Mouse (Mus musculus): ENCODE results near the gene Hipk2. TPM values are rescaled to one million over a fixed set of nuclear protein-coding genes. Genes with fewer than 3 reads are reported as not detected.
A peak's percentile ranks its signal among the peaks of the same experiment; 100 is the strongest.

The Hipk2 gene
- total and polyA plus RNA-seq, 3 experiments, result 3.9 to 85.1 (median 14.1) TPM

GRCm38 (mm10) chr6:38702810-38703399, 173.1 kb downstream of the Hipk2 start:
- no peak for DNase-seq (ENCODE audit: low read depth, low spot score)
- H3K27me3 ChIP-seq (ENCODE audit: control insufficient read depth in 1 of 2, insufficient read depth in 2 of 2, low read length in 2 of 2), result no peaks in the 10 kb centered on the region
- peaks cover 0 to 5% of the 10 kb centered on the region in 2 experiments; a peak in 1 of 4 replicates for H3K36me3 ChIP-seq (ENCODE audit: control insufficient read depth in 1 of 2, insufficient read depth in 2 of 2, low read length in 2 of 2)
- H3K9me3 ChIP-seq (replicated peaks; ENCODE audit: insufficient read depth, low read length), result no peaks in the 10 kb centered on the region
- no peak overlapping the region for H3K9ac ChIP-seq (ENCODE audit: control insufficient read depth, low read depth, low read length, poor library complexity, severe bottlenecking)
- H3K4me3 ChIP-seq (ENCODE audit: control insufficient read depth in 1 of 2, insufficient read depth in 1 of 2, low read depth in 2 of 2, low read length in 2 of 2), result no peak overlapping the region
- H3K4me1 ChIP-seq (ENCODE audit: control insufficient read depth in 1 of 2, insufficient read depth in 2 of 2, low read length in 2 of 2), result peaks cover 0 to 4% of the 10 kb centered on the region in 2 experiments; a peak in 1 of 4 replicates
- no peak overlapping the region for H3K27ac ChIP-seq (ENCODE audit: control insufficient read depth, low read depth, low read length)
- TF ChIP-seq MXI1 (IDR thresholded peaks at IDR 0.05; ENCODE audit: low read depth, low read length) (no peak), CTCF (IDR thresholded peaks at IDR 0.05 in 2 of 3, conservative IDR thresholded peaks at IDR 0.05 in 1 of 3; ENCODE audit: control insufficient read depth in 1 of 3, insufficient read depth in 1 of 3, low read depth in 2 of 3, low read length in 3 of 3, poor library complexity in 1 of 3, severe bottlenecking in 1 of 3) (peak in 1 of 3 experiments; percentile 40; a peak in 2 of 6 replicates), HCFC1 (IDR thresholded peaks at IDR 0.05; ENCODE audit: low read depth, low read length) (no peak)
- H3K79me2 ChIP-seq (ENCODE audit: control insufficient read depth, insufficient read depth, low read length, poor library complexity), result no peaks in the 10 kb centered on the region

GRCm38 (mm10) chr6:38701421-38701820, 174.5 kb downstream of the Hipk2 start:
- Histone ChIP-seq H3K27me3 (ENCODE audit: control insufficient read depth in 1 of 2, insufficient read depth in 2 of 2, low read length in 2 of 2) (no peaks in the 10 kb centered on the region), H3K9ac (ENCODE audit: control insufficient read depth, low read depth, low read length, poor library complexity, severe bottlenecking) (no peak overlapping the region), H3K79me2 (ENCODE audit: control insufficient read depth, insufficient read depth, low read length, poor library complexity) (no peaks in the 10 kb centered on the region), H3K36me3 (ENCODE audit: control insufficient read depth in 1 of 2, insufficient read depth in 2 of 2, low read length in 2 of 2) (peaks cover 0 to 5% of the 10 kb centered on the region in 2 experiments; a peak in 1 of 4 replicates), H3K4me3 (ENCODE audit: control insufficient read depth in 1 of 2, insufficient read depth in 1 of 2, low read depth in 2 of 2, low read length in 2 of 2) (no peak overlapping the region), H3K27ac (ENCODE audit: control insufficient read depth, low read depth, low read length) (no peak overlapping the region), H3K9me3 (replicated peaks; ENCODE audit: insufficient read depth, low read length) (no peaks in the 10 kb centered on the region), H3K4me1 (ENCODE audit: control insufficient read depth in 1 of 2, insufficient read depth in 2 of 2, low read length in 2 of 2) (peaks cover 0 to 4% of the 10 kb centered on the region in 2 experiments; a peak in 1 of 4 replicates)
- DNase-seq (ENCODE audit: low read depth, low spot score), result no peak
- no peak for TF ChIP-seq SMC3 (IDR thresholded peaks at IDR 0.05; ENCODE audit: low read depth, low read length)
- no peak for TF ChIP-seq POLR2AphosphoS5 (IDR thresholded peaks at IDR 0.05; ENCODE audit: borderline replicate concordance, low read depth, low read length)
- TF ChIP-seq E2F4 (IDR thresholded peaks at IDR 0.05; ENCODE audit: borderline replicate concordance, low read depth, low read length), result no peak
- no peak for TF ChIP-seq CTCF (IDR thresholded peaks at IDR 0.05 in 2 of 3, conservative IDR thresholded peaks at IDR 0.05 in 1 of 3; ENCODE audit: control insufficient read depth in 1 of 3, insufficient read depth in 1 of 3, low read depth in 2 of 3, low read length in 3 of 3, poor library complexity in 1 of 3, severe bottlenecking in 1 of 3)

GRCm38 (mm10) chr6:38698233-38698889, 177.6 kb downstream of the Hipk2 start:
- Histone ChIP-seq H3K27ac (ENCODE audit: control insufficient read depth, low read depth, low read length) (no peak overlapping the region), H3K4me1 (ENCODE audit: control insufficient read depth in 1 of 2, insufficient read depth in 2 of 2, low read length in 2 of 2) (no peaks in the 10 kb centered on the region), H3K27me3 (ENCODE audit: control insufficient read depth in 1 of 2, insufficient read depth in 2 of 2, low read length in 2 of 2) (no peaks in the 10 kb centered on the region), H3K9ac (ENCODE audit: control insufficient read depth, low read depth, low read length, poor library complexity, severe bottlenecking) (no peak overlapping the region), H3K4me3 (ENCODE audit: control insufficient read depth in 1 of 2, insufficient read depth in 1 of 2, low read depth in 2 of 2, low read length in 2 of 2) (no peak overlapping the region), H3K36me3 (ENCODE audit: control insufficient read depth in 1 of 2, insufficient read depth in 2 of 2, low read length in 2 of 2) (no peaks in the 10 kb centered on the region), H3K9me3 (replicated peaks; ENCODE audit: insufficient read depth, low read length) (no peaks in the 10 kb centered on the region), H3K79me2 (ENCODE audit: control insufficient read depth, insufficient read depth, low read length, poor library complexity) (no peaks in the 10 kb centered on the region)
- no peak for DNase-seq (ENCODE audit: low read depth, low spot score)
- TF ChIP-seq BHLHE40 (IDR thresholded peaks at IDR 0.05; ENCODE audit: borderline replicate concordance, low read depth, low read length), result no peak
- TF ChIP-seq GATA1 (IDR thresholded peaks at IDR 0.05; ENCODE audit: low read depth, low read length), result no peak
- TF ChIP-seq USF2 (IDR thresholded peaks at IDR 0.05; ENCODE audit: borderline replicate concordance in 1 of 2, insufficient read depth in 1 of 2, low read depth in 1 of 2, low read length in 2 of 2), result no peak
- no peak for TF ChIP-seq KAT2A (conservative IDR thresholded peaks at IDR 0.05; ENCODE audit: low read depth, low read length)
- no peak for TF ChIP-seq ZC3H11A (IDR thresholded peaks at IDR 0.05; ENCODE audit: low read depth, low read length)
- TF ChIP-seq E2F4 (IDR thresholded peaks at IDR 0.05; ENCODE audit: borderline replicate concordance, low read depth, low read length), result no peak
- no peak for TF ChIP-seq TCF12 (IDR thresholded peaks at IDR 0.05; ENCODE audit: low read depth, low read length)
- TF ChIP-seq GABPA (IDR thresholded peaks at IDR 0.05; ENCODE audit: low read depth, low read length), result no peak
- no peak for TF ChIP-seq TAL1 (IDR thresholded peaks at IDR 0.05; ENCODE audit: low read length)
- no peak for TF ChIP-seq RCOR1 (IDR thresholded peaks at IDR 0.05; ENCODE audit: low read depth, low read length)
- TF ChIP-seq SMC3 (IDR thresholded peaks at IDR 0.05; ENCODE audit: low read depth, low read length), result no peak
- TF ChIP-seq MXI1 (IDR thresholded peaks at IDR 0.05; ENCODE audit: low read depth, low read length), result no peak
- TF ChIP-seq MAZ (IDR thresholded peaks at IDR 0.05; ENCODE audit: low read depth, low read length), result no peak
- no peak for TF ChIP-seq ETS1 (IDR thresholded peaks at IDR 0.05; ENCODE audit: low read depth, low read length)
- no peak for TF ChIP-seq UBTF (IDR thresholded peaks at IDR 0.05; ENCODE audit: borderline replicate concordance, insufficient read depth, low read depth, low read length)
- TF ChIP-seq USF1 (IDR thresholded peaks at IDR 0.05; ENCODE audit: low read depth, low read length), result no peak
